Mouse (Mus musculus) spleen, embryonic (tissue): ENCODE measurements around the gene Igsf8.

Source experiments
- CTCF ChIA-PET: fragments of 350-600 bp; sonication (Branson Sonifier 250); formaldehyde crosslinking; loops from one replicate; lab custom pipeline; 2022; lab: Charles Lee

Gene Igsf8

DNA sequence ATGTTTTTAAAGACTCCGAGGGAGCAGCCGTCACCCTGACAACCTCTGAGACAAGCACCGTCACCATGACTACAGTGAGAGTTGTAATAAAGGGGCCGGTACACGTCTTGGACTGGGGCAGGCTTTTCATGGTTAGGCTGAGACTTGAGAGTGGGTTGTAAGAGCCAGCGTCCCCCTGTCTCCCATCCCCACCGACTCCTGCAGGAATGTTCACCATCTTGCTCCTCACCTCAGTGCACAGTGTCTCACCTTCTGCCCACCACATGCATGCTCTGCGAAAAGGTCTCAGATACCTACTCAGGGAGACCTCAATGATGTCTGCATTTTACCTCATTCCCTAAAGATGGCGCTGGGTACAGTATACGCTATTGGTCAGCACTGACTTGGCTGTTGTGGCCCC, 10.3 kb downstream of the Igsf8 start:
- CTCF ChIA-PET: no interaction called here

DNA sequence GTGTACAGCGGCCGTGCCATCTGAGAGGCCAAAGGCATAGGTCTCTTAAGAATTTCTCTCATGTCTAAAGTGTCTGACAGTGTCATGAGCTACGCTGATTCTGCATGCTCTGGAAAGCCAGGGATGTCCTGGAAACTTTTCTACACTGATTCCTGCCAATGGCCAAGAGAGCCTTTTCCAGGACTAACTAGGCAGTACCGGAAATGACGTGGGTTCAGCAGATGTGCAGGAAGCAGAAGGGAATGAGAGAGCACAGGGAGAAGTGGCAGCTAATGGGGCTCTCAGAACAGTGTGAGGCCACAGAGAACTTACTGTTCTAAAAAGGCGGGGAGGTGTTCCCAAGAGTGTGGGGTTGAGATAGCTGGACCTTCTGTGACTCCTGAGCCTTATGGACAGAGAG, 11.9 kb downstream of the Igsf8 start:
- CTCF ChIA-PET: no interaction called here

DNA sequence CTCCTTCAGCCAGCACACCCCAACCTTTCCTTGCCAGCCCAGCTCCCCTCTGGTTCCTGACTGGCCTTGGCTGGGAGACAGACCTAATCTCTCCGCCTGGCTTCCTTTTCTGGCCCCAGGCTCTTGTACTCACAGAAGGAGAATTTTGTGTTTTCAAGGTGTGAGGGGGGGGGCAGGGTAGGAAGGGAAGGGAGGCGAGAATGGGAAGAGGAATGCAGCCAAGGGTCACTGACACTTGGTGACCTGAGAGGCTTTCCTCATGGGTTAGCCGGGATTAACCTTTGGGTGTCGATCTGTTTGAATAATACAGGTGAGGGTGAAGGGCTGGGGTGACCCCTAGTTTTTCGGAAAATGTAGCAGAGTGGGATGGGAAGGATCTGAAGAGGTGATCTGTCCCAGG, 12.7 kb downstream of the Igsf8 start:
- CTCF ChIA-PET: no interaction called here

DNA sequence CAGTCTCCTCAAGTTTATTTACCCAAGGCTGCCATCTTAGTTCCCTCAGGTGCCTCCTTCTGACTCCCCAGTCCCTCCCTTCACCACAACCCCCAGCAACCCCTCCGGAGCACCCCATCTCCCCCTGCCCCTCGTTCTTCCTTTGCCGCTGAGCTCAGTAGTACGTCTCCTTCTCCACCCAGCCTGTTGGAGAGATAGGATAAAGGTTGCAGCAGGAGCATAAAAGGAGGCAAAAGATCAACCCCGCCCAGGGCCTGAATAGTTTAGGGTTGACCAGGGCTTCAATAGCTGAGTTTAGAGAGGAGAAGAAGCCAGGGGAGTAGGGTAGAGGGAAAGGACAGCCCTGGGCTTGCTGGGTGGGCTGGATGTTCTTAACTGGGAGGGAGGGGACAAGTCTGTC, 13.1 kb downstream of the Igsf8 start:
- CTCF ChIA-PET: interaction anchor here (0.6 kb wide), 1 partner anchor 1136 kb away, joined by 8 read pairs; no protein-coding TSS in a partner anchor

DNA sequence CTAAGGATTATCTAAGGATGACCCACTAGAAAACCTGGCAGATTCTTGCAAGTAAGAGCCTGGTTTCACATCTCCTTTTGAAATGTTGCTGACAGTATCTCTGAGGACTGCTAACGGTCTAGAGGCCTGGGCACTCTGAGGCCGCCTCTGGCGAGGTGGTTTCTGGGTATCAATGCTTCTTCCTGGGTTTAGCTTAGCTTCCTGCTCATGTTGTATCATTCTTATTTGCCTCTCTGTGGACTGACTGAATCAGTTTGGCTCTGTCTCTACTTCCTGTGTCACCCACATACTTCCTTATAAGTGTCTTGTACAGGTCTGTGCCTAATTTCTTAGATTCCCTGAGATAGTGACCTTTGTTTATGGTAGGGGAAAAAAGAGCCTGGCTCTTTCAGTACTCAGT, 15.7 kb downstream of the Igsf8 start:
- CTCF ChIA-PET: no interaction called here

DNA sequence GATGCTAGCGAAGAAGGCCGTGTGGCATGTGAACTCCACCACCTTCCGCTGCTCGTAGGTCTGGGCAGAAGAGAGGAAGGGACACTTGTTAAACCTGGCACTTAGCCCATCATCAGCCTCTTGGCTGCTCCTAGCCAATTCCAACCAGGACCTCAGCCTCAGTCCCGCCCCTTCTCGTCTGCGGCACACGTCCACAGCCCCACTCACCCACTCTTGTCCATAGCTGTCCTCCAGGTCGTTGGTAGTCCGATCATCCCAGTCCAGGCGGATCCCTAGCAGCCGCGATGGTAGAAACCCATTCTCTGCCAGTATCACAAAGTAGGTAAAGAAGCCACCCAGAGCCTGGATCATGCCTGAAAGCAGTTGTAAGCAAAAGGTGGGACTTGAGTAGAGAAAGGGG, 16.9 kb downstream of the Igsf8 start:
- CTCF ChIA-PET: no interaction called here

DNA sequence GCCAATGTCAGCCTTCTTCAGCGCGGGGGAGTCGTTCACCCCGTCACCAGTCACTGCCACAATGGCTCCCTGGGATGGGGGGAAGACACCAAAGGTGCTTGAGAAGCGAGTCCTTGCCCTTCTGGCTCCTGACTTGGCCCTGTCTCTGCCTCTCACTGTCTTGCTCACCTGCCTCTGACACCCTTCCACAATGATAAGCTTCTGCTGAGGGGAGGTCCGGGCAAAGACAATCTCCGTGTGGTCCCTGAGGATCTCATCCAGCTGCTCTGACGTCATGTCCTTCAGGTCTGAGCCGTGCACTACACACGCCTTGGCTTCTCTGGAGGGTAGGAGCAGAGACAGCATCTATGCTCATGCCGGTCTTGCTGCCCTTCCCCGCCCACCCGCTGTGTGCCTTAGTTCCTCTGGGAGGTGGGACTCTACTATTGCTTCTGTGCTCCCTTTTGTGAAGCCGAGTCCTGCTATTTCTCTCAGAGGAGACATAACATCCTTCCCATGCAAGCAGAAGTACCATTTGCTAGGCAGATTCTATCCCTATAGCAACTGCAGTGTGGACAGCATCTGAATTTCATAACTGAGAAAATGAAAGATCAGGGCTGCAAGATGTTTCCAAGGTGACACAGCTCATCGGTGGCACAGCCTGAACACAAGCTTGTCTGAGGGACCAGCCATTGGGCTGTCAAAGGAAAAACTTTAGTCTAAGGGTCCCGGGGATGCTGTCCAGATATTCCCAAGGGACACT, 18.5 kb downstream of the Igsf8 start:
- CTCF ChIA-PET: no interaction called here

DNA sequence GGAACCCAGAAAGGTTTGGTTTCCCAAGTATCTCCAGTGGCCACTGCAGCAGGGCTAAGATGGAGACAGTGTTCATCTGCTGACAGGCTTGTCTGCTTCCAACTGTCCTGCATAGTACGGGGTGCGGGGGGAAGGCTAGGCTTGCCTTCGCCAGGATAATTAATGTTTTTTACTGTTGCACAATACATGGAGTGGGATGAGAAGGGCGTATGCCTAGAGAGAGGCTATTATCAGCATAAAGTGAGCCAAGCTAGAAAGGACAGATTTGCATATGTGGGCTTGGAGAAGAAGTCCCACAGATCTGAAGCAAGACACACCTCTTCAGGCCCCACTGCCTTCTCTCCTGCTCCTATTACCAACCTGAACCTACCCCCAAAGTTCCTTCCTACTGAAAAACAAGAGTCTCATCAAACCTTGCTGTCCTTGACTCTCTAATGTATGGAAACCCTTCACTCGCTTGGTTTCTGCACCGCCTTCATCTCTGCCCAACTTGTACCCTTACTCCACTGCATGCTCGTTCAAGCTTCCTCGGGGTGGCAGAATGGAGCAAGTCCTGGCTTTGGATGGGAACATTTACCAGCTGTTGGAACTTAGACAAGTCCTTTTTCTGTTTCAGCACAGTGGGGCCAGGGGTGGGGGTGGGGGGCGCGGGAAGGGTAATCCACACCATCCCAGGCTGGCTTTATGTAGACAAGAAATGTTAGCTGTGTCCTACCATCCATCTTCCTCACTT, 20.2 kb downstream of the Igsf8 start:
- CTCF ChIA-PET: no interaction called here

DNA sequence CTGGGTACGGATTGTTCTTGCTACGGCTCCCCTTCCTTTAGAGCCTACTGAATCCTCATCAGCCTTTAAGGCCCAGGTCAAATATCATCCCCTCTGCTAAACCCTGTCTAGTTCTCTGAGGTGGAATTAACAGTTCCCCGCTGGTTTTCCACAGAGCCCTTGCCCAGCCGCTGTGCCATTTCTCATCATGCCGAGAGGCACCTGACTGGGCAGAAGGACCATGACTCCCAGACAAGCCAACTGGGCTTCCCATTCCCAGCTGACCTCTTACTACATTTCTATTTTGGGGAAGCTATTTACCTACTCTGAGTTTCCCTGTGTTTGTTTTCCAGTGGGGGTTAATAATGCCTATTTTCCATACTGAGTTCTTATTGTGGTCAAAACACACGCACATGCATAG, 21.6 kb downstream of the Igsf8 start:
- CTCF ChIA-PET: no interaction called here

DNA sequence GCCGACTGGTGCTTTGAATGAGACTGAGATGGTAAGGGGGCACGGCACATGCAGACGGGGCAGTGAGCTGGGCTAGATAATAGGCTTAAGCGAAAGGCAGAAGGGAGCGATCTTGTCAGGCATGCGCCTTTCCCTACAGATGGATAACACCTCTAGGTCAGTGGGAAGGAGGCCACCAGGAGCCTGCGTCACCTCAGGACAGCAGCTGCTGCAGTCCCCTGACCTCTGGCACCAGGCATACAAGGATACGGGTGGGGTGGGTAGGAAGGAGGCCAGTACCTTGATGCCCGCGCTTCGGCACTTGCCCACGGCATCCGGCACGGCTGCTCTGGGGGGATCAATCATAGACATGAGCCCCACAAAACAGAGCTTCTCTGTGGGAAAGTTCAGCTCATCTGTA, 22.8 kb downstream of the Igsf8 start:
- CTCF ChIA-PET: no interaction called here

DNA sequence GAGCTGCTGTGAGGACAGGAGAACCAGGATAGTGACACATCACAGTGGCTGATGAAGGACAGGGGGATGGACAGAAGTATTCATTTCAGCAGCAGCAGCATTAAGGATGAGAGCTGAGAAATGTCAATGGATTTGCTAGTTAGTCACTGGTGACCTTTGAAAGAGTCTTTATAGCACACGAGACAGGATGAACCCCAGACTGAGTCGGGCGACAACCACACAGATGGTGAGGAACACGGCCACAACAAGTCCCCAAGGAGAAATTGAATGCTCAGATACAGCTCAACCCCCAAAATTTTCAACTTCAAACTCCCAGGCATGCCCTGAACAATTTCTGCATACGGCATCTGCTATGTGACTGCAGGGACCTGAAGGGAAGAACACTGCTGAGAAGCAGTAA, 25.3 kb downstream of the Igsf8 start:
- CTCF ChIA-PET: no interaction called here

DNA sequence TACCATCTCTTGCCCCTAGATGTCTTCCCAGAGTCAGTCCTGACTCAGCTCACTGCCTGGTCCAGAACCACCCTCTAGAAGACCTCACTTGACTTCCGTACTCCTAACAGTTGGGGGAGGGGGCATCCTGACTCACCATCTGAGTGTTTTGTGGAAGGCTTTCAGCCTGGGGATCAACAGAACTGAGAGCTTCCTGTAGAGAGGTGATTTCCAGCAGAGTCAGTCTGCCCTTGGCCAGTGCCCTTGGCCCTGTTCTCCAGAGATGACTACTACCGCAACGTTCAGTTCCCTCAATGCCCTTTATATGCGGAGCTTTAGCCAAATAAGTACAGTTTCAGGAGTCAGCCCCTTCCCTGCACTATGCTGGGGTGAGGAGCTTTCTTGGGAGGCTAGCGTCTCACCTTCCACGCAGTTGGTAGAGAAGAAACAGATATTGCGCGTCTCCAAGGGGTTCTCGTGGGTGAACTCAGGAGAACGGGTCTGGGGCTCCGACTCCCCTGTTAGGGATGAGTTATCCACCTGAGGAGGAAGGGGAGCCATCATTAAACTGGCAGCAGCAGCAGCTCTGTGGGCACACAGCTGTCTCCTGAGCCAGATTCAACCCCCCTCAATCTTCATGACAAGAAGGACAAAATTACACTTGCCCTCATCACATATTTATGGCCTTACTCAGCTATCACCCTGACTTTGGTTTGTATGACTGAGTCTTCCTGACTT, 27.6 kb downstream of the Igsf8 start:
- CTCF ChIA-PET: no interaction called here

DNA sequence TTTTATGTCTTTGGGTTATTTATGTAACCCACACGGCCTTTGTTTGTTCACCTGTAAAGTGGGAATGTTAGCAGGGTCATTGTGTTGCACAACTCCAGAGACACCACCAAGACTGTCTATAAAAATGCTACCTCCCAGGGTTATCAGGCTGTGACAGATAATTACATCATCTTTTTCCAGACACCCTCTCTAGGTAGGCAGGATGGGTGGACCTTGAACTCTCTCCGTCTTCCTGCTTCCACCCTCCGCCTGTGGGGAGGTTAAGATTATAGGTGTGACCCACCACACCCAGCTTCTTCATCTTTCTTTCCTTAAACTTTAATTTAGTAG, 28.1 kb downstream of the Igsf8 start:
- CTCF ChIA-PET: no interaction called here

DNA sequence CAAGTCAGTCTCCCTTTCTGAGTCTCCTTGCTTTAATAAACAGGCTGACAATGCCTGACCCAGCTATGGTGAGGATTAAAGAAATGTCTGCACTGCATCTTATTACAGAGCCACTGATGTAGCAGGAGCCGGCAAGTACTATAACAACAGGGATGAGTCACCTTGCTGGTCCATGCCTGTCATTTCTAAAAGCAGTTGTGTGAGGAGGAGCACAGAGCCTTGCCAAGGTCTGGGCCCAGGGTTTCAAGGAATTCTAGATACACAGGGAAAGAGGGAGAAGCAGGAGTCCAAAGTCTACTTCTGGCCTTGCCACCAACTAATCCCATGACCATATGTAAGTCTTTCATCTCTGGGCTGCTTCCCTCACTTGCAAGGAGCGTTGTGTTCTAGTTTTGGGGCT, 31.4 kb downstream of the Igsf8 start:
- CTCF ChIA-PET: interaction anchor here (0.6 kb wide), 1 partner anchor 882 kb away, joined by 3 read pairs; no protein-coding TSS in a partner anchor

DNA sequence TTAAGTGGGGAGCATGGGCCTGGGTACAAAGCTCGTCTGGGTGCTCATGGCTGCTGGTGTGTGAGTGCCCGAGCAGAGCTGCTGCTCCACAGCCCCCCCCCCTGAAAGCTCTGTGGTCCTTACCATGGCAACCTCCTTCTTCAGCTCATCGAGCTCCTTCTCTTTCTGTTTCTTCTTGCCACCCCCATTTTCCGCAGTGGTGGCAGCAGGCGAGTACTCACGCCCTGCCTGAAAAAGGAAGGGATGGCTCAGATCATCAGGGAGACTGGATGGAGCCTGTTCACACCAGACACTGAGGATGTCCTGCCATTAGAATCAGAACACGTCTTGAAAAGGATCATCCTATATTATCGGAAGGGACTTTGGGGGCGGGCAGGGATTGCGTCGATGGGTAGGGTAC, 32.0 kb downstream of the Igsf8 start:
- CTCF ChIA-PET: interaction anchor here (0.6 kb wide), 1 partner anchor 883 kb away, joined by 3 read pairs; no protein-coding TSS in a partner anchor

DNA sequence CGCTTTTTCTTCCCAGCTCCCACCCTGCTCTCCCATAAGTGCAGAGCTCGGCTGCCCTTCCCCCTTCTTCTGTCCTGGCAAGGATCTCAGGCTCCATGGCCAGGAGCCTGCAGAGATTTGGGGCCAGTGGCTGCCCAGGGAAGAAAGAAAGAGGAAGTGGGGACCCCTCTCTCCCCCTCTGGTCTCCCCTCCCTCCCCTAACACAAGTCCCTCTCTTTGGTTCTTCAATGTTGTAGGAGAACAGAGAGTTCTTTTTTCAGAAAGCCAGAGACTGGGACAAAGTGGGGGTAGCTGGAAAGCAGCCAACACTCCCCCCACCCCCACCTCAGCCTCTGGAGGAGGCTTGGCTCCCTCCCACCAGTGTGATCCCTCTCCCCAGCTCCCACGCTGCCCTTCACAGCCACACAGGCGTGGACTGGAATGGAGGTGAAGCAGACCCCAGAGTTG, 34.3 kb downstream of the Igsf8 start:
- CTCF ChIA-PET: no interaction called here

DNA sequence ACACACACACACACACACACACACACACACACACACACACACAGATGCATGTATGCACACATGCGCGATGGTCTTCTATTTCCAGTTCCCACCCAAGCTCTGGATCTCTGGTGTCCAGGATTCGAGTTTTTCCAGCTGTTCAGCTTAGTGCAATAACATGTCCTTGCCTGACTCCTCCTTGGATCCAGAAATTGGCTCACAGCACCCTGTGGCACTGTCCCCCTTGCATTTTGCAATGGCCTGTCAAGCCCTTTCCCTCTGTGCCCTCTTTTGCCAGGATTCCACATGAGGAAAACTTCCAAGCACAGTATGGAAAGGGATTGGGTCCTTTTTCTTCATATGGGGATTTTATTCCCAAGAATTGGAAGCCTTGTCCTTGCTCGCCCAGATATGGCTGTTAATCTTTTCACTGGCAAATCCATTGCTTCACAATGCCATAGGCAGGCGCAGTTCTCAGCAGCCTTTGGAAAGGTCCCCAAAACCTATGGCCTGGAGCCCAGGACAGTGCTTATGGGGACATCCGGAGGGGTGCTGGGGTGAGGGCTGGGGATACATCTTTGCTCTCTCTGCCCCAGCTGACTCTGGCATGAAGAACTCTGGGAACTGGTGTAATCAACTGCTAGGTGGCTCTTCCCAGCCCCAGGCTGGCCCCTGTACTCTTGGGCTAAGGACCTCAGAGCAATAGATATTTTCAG, 35.5 kb downstream of the Igsf8 start:
- CTCF ChIA-PET: no interaction called here

DNA sequence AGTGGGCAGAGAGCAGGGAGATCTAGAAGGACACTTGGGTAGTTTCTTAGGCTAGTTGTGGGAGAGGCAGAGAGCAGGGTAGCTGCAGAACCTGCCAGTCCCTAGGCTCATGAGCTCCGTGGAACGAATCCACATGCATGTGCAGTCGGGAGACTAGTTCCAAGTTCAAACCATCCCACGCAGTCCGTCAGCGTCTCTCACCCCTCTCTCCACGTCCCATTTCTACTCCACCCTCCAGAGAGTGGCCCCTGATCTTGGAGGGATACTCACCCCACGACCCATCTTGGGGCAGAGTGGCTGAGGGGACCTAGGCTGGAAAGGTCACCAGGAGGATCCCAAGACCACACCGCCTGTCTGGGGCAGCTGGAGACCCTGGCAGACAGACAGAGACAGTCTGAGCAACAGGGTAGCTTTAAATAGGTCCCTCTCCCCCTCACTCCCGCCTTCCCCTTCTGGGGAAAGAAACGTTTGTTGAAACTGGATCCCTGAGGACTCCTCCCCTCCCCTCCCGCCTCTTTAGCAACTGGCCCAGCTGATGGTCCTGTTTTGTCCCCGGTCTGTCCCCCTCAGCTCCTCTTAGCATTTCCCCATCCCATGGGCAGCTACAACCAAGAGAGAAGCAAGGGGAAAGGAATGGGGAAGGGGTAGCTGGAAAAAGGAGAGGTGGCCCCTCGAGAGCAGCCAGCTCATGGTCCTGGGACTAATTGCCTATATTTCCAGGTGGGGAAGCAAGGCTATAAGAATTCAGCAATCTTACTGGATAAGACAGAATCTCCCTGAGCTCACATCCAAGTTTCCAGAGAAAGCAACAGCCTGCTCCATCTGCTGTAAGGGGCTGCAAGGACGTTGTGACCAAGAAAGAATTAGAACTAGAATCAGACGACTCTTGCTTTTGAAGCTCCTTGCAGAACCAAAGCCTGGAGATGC, 36.4 kb downstream of the Igsf8 start, which contains the start of gene Atp1a2:
Gene Atp1a2 (minus strand): TSS at position 454 of the 927 bp plus-strand sequence.
- CTCF ChIA-PET: no interaction called here

DNA sequence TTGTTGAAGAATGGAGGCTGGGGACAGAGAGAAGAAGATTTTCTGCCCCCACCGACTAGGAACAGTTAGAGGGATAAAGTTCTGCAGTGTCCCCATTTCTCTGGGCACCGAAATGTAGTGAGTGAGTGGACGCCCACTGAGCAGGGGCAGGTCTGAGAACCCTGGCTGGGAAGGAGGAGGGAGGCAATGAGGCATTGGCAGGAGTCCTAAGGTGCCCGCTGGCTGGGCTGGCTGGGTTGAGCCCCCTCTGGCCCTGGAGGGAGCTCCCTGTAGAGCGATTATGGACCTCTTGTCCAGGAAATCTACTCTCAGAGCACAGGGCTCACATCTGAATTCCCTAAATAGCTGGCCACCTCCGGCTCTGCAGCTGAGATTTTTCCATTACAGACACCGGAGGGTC, 38.1 kb downstream of the Igsf8 start:
- CTCF ChIA-PET: interaction anchor here (0.7 kb wide), 1 partner anchor 140 kb away, joined by 4 read pairs; no protein-coding TSS in a partner anchor

DNA sequence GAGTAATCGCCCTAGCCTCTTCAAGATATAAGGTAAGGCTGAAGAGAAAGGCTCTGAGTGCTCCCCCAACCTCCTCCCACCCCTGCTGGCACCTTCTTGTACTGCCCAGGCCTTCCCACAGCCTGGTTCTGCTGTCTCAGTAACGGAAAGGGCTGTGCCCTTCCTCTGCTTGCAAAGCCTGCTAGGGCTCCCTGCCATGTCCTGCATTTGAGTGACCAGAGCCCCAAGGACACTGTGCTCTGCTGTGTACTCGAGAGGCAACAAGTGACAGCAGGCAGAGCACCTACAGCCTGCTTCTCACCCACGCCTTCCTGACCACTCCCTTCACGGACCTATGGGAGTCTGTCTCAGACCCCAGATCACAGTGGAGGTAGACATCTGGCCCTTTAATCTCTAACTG, 38.8 kb downstream of the Igsf8 start:
- CTCF ChIA-PET: no interaction called here

DNA sequence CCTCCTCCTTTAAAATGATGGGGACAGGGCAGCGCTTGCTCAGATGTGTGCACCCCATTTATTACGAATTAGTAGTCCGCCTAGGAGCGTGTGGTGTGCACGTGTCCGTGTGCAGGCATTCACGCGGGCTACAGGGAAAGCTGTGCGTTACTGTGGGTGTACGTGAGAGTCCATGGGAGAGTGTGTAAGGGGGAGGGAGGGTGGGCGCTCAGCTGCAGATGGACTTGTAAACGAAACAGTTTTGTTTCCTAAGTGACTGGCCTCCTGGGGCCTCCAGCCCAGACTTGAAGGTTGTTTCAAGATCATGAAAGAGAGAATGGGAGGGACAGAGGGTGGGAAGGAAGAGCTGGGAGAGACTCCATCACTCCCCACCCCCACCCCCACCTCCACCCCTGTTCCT, 39.7 kb downstream of the Igsf8 start:
- CTCF ChIA-PET: interaction anchor here (0.7 kb wide), 1 partner anchor 10 kb away, joined by 5 read pairs; no protein-coding TSS in a partner anchor
